Mouse (Mus musculus): ENCODE results near the gene Cldn13.

DNA sequence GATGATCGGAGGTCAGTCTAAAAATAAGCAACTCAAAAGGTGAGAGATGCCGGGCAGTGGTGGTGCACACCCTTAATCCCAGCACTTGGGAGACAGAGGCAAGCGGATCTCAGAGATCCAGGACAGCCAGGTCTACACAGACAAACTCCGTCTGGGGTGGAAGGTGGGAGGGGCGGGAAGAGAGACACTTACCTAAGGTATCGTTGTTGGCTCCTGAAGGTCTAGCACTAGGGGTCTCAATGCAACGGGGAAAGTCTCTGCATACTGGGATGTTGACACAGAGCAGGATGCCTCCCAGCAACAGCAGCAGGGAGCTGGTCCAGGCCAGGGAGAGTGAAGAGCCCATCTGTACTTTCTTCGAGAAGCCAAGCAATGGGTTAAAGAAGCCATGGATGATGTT lies 816 bp downstream of the Cldn13 start:
- TF ChIP-seq CTCF (IDR thresholded peaks at IDR 0.05; ENCODE audit: extremely low read depth, insufficient read depth, insufficient read length, insufficient replicate concordance) (no peak), POLR2A (IDR thresholded peaks at IDR 0.05; ENCODE audit: low read depth, low read length) (no peak)

Data from spleen, adult 2 months (tissue).